Mouse (Mus musculus) lung, postnatal 0 days (tissue): ENCODE results near the gene Gm43951. TPM values are rescaled to one million over a fixed set of nuclear protein-coding genes. Genes with fewer than 3 reads are reported as not detected.
A peak's percentile ranks its signal among the peaks of the same experiment; 100 is the strongest.

ENCODE experiments used
- ATAC-seq: fragments of 200-750 bp; cut with Nextera tagmentation; 2 replicates; pipeline ENCODE4 v1.8.0; 2017; ENCODE audit warnings: moderate library complexity
- DNase-seq: peaks from one replicate; pipeline ENCODE4 v3.0.0-alpha.2; 2016; ENCODE audit warnings: low spot score
- H3K27ac ChIP-seq: fragments of 300-500 bp; sonication (generic); 2 replicates; pipeline ENCODE4 v1.5.1; 2014; ENCODE audit warnings: antibody characterized with exemption, mild to moderate bottlenecking, low read length, mixed read lengths
- H3K27me3 ChIP-seq: fragments of 300-500 bp; sonication (generic); replicated peaks from 2 replicates; pipeline ENCODE4 v1.6.1; 2014; ENCODE audit warnings: low read length, mixed read lengths; ENCODE audit not compliant: insufficient read depth
- H3K36me3 ChIP-seq: fragments of 300-500 bp; sonication (generic); 2 replicates; pipeline ENCODE4 v1.6.1; 2014; ENCODE audit warnings: low read length, mixed read lengths; ENCODE audit not compliant: insufficient read depth
- H3K4me1 ChIP-seq: fragments of 300-500 bp; sonication (generic); 2 replicates; pipeline ENCODE4 v1.6.1; 2014; ENCODE audit warnings: antibody characterized with exemption, low read depth, low read length, mixed read lengths; ENCODE audit not compliant: insufficient read depth
- H3K4me2 ChIP-seq: fragments of 300-500 bp; sonication (generic); replicated peaks from 2 replicates; pipeline ENCODE4 v1.6.1; 2014; ENCODE audit warnings: low read depth, mild to moderate bottlenecking, low read length, moderate library complexity, mixed read lengths
- H3K4me3 ChIP-seq: fragments of 300-500 bp; sonication (generic); 2 replicates; pipeline ENCODE4 v1.5.1; 2014; ENCODE audit warnings: low read depth, low read length
- H3K9ac ChIP-seq: fragments of 300-500 bp; sonication (generic); replicated peaks from 2 replicates; pipeline ENCODE4 v1.6.1; 2014; ENCODE audit warnings: low read depth, mild to moderate bottlenecking
- H3K9me3 ChIP-seq: fragments of 300-500 bp; sonication (generic); 2 replicates; pipeline ENCODE4 v1.6.1; 2016; ENCODE audit warnings: low read length, mixed read lengths
- CTCF ChIP-seq: IDR thresholded peaks from 2 replicates; pipeline ENCODE4 v1.5.1; 2016; ENCODE audit warnings: antibody characterized with exemption, mild to moderate bottlenecking
- EP300 ChIP-seq: IDR thresholded peaks from 2 replicates; pipeline ENCODE4 v1.6.1; 2016; ENCODE audit warnings: antibody characterized with exemption, mild to moderate bottlenecking, control low read depth
- WGBS: fragments of 180-500 bp; shearing (Covaris S2); extraction: QIAGEN DNeasy Blood & Tissue Kit; methylation state at CpG from one replicate; pipeline ENCODE4 v1.1.7; 2014; 5-methylcytosine and 5-hydroxymethylcytosine counted together
- polyA plus RNA-seq: library from polyadenylated mRNA; unstranded; fragments of >200 nt; fragmentation: Nextera tagmentation; extraction: Ambion mirVana; gene quantifications from 2 replicates; pipeline ENCODE4 v1.2.1, GENCODE M21; 2015

Gene Gm43951
- polyA plus RNA-seq, 1 experiment from 2014 or later: 0.06 TPM

DNA sequence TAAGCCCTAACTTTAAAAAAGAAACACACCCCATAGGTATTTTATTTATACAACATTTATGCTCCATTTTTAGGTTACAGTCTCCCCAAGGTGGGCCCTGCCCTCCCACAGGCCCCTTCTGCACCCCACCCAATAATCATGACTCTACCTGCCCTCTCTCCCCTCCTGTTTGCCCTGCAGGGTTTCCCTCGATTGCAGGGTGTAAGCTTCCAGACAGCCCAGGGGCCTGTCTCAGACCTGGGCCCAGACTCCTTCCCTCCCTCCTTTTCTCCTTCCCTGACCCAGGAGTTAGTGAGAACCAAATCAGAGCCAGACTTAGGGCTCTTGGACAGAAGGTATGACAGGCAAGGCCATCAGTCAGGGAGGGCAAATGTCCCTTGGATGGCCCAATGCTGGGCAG lies 26.4 kb upstream of the Gm43951 start:
- no peaks in the 10 kb centered on the region for H3K36me3 ChIP-seq
- no peaks in the 10 kb centered on the region for H3K9me3 ChIP-seq
- DNase-seq (no peak), ATAC-seq (no peak)
- H3K27ac ChIP-seq: no peak overlapping the region
- H3K4me1 ChIP-seq: no peaks in the 10 kb centered on the region
- no peak overlapping the region for H3K4me3 ChIP-seq
- 62% methylated on average over 1 of the region's 1 CpGs for WGBS
- H3K27me3 ChIP-seq: no peaks in the 10 kb centered on the region
- TF ChIP-seq EP300: no peak
- TF ChIP-seq CTCF: no peak
- H3K4me2 ChIP-seq: no peak overlapping the region
- H3K9ac ChIP-seq: no peak overlapping the region

DNA sequence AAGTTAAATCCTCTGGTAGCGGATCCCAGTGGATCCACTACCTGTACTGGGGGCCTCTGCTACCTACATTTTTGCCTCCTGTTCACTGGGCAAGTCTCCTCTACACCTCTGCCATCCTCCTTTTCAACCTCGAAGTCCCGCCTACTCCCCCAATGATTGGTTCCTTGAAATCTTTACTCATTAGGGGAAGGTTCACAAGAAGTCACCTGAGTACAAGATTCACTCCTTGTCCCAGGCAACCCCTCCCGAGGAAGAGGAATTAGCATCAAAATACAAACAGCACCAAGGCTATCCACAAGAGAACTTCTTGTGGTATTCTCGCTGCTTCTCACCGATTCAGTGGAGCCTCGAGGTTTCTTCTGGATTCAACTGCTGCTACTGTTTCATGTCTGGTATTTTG lies 25.4 kb upstream of the Gm43951 start:
- Histone ChIP-seq H3K4me1 (no peaks in the 10 kb centered on the region), H3K9me3 (no peaks in the 10 kb centered on the region), H3K4me2 (no peak overlapping the region), H3K27ac (no peak overlapping the region), H3K36me3 (no peaks in the 10 kb centered on the region), H3K27me3 (no peaks in the 10 kb centered on the region), H3K4me3 (no peak overlapping the region), H3K9ac (no peak overlapping the region)
- DNase-seq (no peak), ATAC-seq (no peak)
- TF ChIP-seq EP300: no peak
- WGBS: 81% methylated on average over 7 of the region's 7 CpGs

DNA sequence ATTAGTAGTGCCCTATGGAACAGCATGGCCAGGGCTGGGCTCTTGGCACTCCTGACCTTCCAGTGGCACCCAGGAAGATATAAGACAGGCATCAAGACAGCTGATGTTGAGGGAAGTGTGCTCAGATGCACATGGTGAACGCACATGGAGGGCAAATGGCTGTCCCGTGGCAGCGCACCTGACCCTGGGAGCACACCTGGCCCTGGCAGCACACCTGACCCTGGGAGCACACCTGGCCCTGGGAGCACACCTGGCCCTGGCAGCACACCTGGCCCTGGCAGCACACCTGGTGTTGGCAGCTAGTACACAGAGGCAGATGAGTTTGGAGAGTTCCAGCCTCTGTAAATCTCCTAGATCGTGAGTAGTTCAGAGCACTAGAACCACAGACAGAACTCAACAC lies 21.9 kb upstream of the Gm43951 start:
- no peaks in the 10 kb centered on the region for H3K9me3 ChIP-seq
- ATAC-seq (no peak), DNase-seq (no peak)
- no peaks in the 10 kb centered on the region for H3K4me1 ChIP-seq
- H3K36me3 ChIP-seq: no peaks in the 10 kb centered on the region
- TF ChIP-seq CTCF (no peak), EP300 (no peak)
- 79% methylated on average over 4 of the region's 4 CpGs for WGBS
- H3K9ac ChIP-seq: no peak overlapping the region
- no peak overlapping the region for H3K4me3 ChIP-seq
- H3K27ac ChIP-seq: no peak overlapping the region
- H3K27me3 ChIP-seq: no peaks in the 10 kb centered on the region
- no peak overlapping the region for H3K4me2 ChIP-seq

DNA sequence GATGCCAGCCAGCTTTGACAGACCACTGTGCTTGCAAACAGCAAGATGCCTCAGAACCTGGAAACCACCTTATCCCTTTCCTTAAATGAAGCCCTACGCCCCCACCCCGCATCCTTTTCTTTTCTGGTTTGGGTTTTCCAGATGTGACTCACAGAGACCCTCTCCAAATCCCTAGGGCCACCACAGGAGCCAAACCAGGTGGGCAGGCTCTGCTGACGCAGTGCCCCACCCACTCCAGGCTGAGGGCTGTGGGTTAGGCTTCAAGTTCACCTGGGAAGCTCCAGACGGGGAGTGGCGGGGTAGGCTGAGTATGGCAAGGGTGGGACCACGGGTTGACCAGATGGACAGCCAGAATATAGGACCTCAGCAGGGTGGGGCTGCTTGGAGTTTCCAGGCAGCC lies 20.3 kb upstream of the Gm43951 start:
- 74% methylated on average over 6 of the region's 6 CpGs for WGBS
- Histone ChIP-seq H3K27me3 (no peaks in the 10 kb centered on the region), H3K4me1 (no peaks in the 10 kb centered on the region), H3K4me2 (no peak overlapping the region), H3K27ac (no peak overlapping the region), H3K9ac (no peak overlapping the region), H3K36me3 (no peaks in the 10 kb centered on the region), H3K4me3 (no peak overlapping the region), H3K9me3 (no peaks in the 10 kb centered on the region)
- TF ChIP-seq CTCF (no peak), EP300 (no peak)
- no peak for DNase-seq
- no peak for ATAC-seq

DNA sequence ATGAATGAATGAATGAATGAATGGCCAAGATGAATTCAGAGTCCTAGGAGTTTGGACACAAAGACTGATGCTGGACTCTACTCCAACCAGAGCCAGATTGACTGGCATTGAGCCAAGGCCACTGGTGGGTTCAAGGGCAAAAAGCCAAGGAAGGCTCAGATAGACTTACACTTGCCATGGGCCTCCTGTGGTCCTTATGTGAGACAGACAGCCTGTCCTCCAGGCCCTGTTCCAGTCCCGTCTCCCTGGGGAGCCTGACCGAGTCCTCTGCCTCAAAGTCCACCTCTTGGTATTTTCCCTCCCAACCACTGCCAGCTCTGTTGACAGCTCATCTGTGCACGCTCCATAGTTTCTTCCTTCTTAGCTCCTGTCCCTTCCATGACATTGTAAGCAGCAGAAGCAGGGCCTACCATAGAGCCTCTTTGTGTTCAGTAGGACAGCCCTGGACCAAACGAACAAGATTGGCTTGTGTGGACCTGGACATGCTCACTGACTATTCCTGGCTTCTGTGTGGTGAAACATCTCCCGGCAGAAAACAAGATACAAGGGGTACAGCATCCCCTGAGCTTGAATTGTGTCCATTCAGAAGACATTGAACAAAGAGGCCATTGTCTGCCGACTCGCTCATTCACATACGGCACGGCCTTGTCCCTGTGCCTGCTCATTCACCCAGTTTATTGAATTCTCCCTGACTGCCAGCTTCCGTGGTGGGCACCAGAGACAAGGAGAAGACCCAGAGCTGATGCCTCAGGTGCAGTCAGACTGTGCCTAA lies 19.6 kb upstream of the Gm43951 start:
- no peaks in the 10 kb centered on the region for H3K9me3 ChIP-seq
- WGBS: 66% methylated on average over 10 of the region's 10 CpGs
- H3K27me3 ChIP-seq: no peaks in the 10 kb centered on the region
- H3K9ac ChIP-seq: no peak overlapping the region
- no peaks in the 10 kb centered on the region for H3K4me1 ChIP-seq
- no peak overlapping the region for H3K4me2 ChIP-seq
- no peaks in the 10 kb centered on the region for H3K36me3 ChIP-seq
- TF ChIP-seq EP300: no peak
- TF ChIP-seq CTCF: no peak
- no peak for DNase-seq
- H3K4me3 ChIP-seq: no peak overlapping the region
- no peak overlapping the region for H3K27ac ChIP-seq
- ATAC-seq: no peak

DNA sequence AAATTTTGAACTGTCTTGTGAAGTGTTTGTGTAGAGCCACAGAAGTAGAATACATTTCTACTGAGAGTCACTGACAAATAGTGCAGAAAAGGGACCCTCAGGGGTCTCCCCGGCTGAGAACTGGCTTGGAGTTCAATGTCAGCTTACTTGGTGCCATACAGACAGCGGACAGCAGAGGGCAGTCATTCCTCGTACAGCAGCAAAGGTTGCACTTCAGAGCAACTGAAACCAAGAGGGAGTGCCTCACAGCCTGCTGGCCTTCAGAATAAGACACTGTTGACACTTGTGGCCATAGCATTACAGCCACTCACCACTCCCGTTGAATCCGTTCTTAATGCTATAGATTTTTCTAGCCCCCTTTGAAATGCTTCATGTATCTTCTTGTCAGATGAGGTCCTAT lies 18.2 kb upstream of the Gm43951 start:
- no peak overlapping the region for H3K27ac ChIP-seq
- H3K27me3 ChIP-seq: no peaks in the 10 kb centered on the region
- H3K4me3 ChIP-seq: no peak overlapping the region
- H3K36me3 ChIP-seq: no peaks in the 10 kb centered on the region
- TF ChIP-seq CTCF: peak; percentile 95
- TF ChIP-seq EP300: no peak
- ATAC-seq: peak; percentile 60
- H3K9me3 ChIP-seq: no peaks in the 10 kb centered on the region
- DNase-seq: peak; percentile 86
- H3K9ac ChIP-seq: no peak overlapping the region
- 9% methylated on average over 5 of the region's 5 CpGs for WGBS
- no peaks in the 10 kb centered on the region for H3K4me1 ChIP-seq
- H3K4me2 ChIP-seq: no peak overlapping the region

DNA sequence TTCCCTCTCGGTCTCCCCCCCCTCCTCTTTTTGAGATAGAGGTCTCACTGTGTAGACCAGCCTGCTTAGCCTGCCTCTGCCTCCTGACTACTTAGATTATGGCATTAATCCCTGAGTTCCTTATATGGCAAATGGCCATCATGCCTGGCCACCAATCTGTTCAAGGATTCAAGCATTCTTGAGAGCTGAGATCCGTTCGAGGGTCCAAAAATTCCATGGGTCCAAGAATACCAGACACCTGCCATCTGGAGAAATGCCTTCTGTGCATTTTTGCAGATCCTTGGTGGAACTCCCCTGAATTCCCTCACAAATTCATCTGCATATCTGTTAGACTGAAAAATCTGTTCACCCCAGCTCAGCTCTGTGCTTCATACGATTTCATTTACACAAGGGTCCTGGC lies 16.8 kb upstream of the Gm43951 start:
- ATAC-seq: no peak
- Histone ChIP-seq H3K36me3 (no peaks in the 10 kb centered on the region), H3K4me1 (no peaks in the 10 kb centered on the region), H3K4me2 (no peak overlapping the region), H3K27me3 (no peaks in the 10 kb centered on the region), H3K9me3 (no peaks in the 10 kb centered on the region), H3K4me3 (no peak overlapping the region), H3K27ac (no peak overlapping the region), H3K9ac (no peak overlapping the region)
- no peak for DNase-seq
- TF ChIP-seq CTCF (no peak), EP300 (no peak)
- WGBS: 66% methylated on average over 4 of the region's 4 CpGs
